Mouse (Mus musculus): ENCODE results near the gene Khdc4. TPM values are rescaled to one million over a fixed set of nuclear protein-coding genes. Genes with fewer than 3 reads are reported as not detected.

The Khdc4 gene
- polyA plus RNA-seq, 1 experiment, result not detected

- WGBS, result 6% methylated on average over 6 of the region's 6 CpGs
- no peak for TF ChIP-seq CTCF (IDR thresholded peaks at IDR 0.05; ENCODE audit: insufficient read depth, low read depth, low read length)
- TF ChIP-seq POLR2A (IDR thresholded peaks at IDR 0.05; ENCODE audit: insufficient read depth, low read depth, low read length), result no peak
- peaks cover 33% of the 10 kb centered on the region for H3K4me1 ChIP-seq (ENCODE audit: control insufficient read depth, insufficient read depth, low read length)
- H3K4me3 ChIP-seq (ENCODE audit: insufficient read depth, low read depth, low read length), result no peak overlapping the region
- H3K27ac ChIP-seq (ENCODE audit: insufficient read depth, low read depth, low read length), result no peak overlapping the region
Measured at GRCm38 (mm10) chr3:88762401-88762831, 76.8 kb downstream of the Khdc4 start.

Other genes starting within 250 kb of the Khdc4 start
- gene Sema4a, start 224.6 kb upstream of the Khdc4 start, polyA plus RNA-seq (2012; ENCODE audit: insufficient read depth, insufficient read length, low replicate concordance, missing spikeins), result not detected in 2 replicates
- gene Lmna, start 175.8 kb upstream of the Khdc4 start, polyA plus RNA-seq (2012; ENCODE audit: insufficient read depth, insufficient read length, low replicate concordance, missing spikeins), result not detected in 2 replicates
- not detected in 2 replicates for gene Mex3a, start 153.4 kb upstream of the Khdc4 start, polyA plus RNA-seq (2012; ENCODE audit: insufficient read depth, insufficient read length, low replicate concordance, missing spikeins)
- gene Rab25, start 137.5 kb upstream of the Khdc4 start, polyA plus RNA-seq (2012; ENCODE audit: insufficient read depth, insufficient read length, low replicate concordance, missing spikeins), result not detected in 2 replicates
- gene Lamtor2, start 132.7 kb upstream of the Khdc4 start, polyA plus RNA-seq (2012; ENCODE audit: insufficient read depth, insufficient read length, low replicate concordance, missing spikeins), result 853 TPM in 1 of 2 replicates, not detected in the other
- 138 TPM in 1 of 2 replicates, not detected in the other for gene Ubqln4, start 132.0 kb upstream of the Khdc4 start, polyA plus RNA-seq (2012; ENCODE audit: insufficient read depth, insufficient read length, low replicate concordance, missing spikeins)
- gene Ssr2, start 109.9 kb upstream of the Khdc4 start, polyA plus RNA-seq (2012; ENCODE audit: insufficient read depth, insufficient read length, low replicate concordance, missing spikeins), result not detected in 2 replicates
- not detected in 2 replicates for gene Arhgef2, start 79.8 kb upstream of the Khdc4 start, polyA plus RNA-seq (2012; ENCODE audit: insufficient read depth, insufficient read length, low replicate concordance, missing spikeins)
- not detected in 2 replicates for gene Rxfp4, start 32.7 kb upstream of the Khdc4 start, polyA plus RNA-seq (2012; ENCODE audit: insufficient read depth, insufficient read length, low replicate concordance, missing spikeins)
- not detected in 2 replicates for gene Rit1, start 31.0 kb downstream of the Khdc4 start, polyA plus RNA-seq (2012; ENCODE audit: insufficient read depth, insufficient read length, low replicate concordance, missing spikeins)
- 88.7 and 382 TPM in 2 replicates for gene Syt11, start 89.4 kb downstream of the Khdc4 start, polyA plus RNA-seq (2012; ENCODE audit: insufficient read depth, insufficient read length, low replicate concordance, missing spikeins)
- gene Gon4l, start 149.4 kb downstream of the Khdc4 start, polyA plus RNA-seq (2012; ENCODE audit: insufficient read depth, insufficient read length, low replicate concordance, missing spikeins), result not detected in 2 replicates
- 208 TPM in 1 of 2 replicates, not detected in the other for gene Msto1, start 228.2 kb downstream of the Khdc4 start, polyA plus RNA-seq (2012; ENCODE audit: insufficient read depth, insufficient read length, low replicate concordance, missing spikeins)